Mouse (Mus musculus): ENCODE measurements at regions not wholly inside any gene's neighbourhood (a gene's known extent, or its start where the extent isn't known, plus 50 kb on each side); places are given as distances from the start of the nearest gene placed in this dataset.

GRCm38 (mm10) chr16:51758361-51759227, 272.4 kb upstream of the Cblb start:
- H3K27me3 ChIP-seq (ENCODE audit: control insufficient read depth, insufficient read depth, low read length): no peaks in the 10 kb centered on the region
- no peak for DNase-seq
- TF ChIP-seq CTCF (IDR thresholded peaks at IDR 0.05; ENCODE audit: borderline replicate concordance, insufficient read depth, low read depth, low read length) (no peak), POLR2A (IDR thresholded peaks at IDR 0.05; ENCODE audit: borderline replicate concordance, insufficient read depth, low read length) (no peak)
- no peaks in the 10 kb centered on the region for H3K4me1 ChIP-seq (ENCODE audit: control insufficient read depth, insufficient read depth, low read length)
- WGBS: 61% methylated on average over 9 of the region's 9 CpGs
- H3K4me3 ChIP-seq (replicated peaks; ENCODE audit: insufficient read depth, low read depth, low read length): no peak overlapping the region
- H3K27ac ChIP-seq (ENCODE audit: insufficient read depth, low read length): no peak overlapping the region

- 55% methylated on average over 4 of the region's 4 CpGs for WGBS
- TF ChIP-seq CTCF (IDR thresholded peaks at IDR 0.05; ENCODE audit: borderline replicate concordance, insufficient read depth, low read depth, low read length): no peak
- no peak for TF ChIP-seq POLR2A (IDR thresholded peaks at IDR 0.05; ENCODE audit: borderline replicate concordance, insufficient read depth, low read length)
- DNase-seq: no peak
- H3K27ac ChIP-seq (ENCODE audit: insufficient read depth, low read length): no peak overlapping the region
- no peaks in the 10 kb centered on the region for H3K4me1 ChIP-seq (ENCODE audit: control insufficient read depth, insufficient read depth, low read length)
- no peaks in the 10 kb centered on the region for H3K27me3 ChIP-seq (ENCODE audit: control insufficient read depth, insufficient read depth, low read length)
- no peak overlapping the region for H3K4me3 ChIP-seq (replicated peaks; ENCODE audit: insufficient read depth, low read depth, low read length)
These were observed 271.8 kb upstream of the Cblb start for GRCm38 (mm10) chr16:51759228-51759647.

- no peak overlapping the region for H3K4me3 ChIP-seq (replicated peaks; ENCODE audit: insufficient read depth, low read depth, low read length)
- TF ChIP-seq POLR2A (IDR thresholded peaks at IDR 0.05; ENCODE audit: borderline replicate concordance, insufficient read depth, low read length) (no peak), CTCF (IDR thresholded peaks at IDR 0.05; ENCODE audit: borderline replicate concordance, insufficient read depth, low read depth, low read length) (no peak)
- WGBS: 77% methylated on average over 3 of the region's 3 CpGs
- DNase-seq: no peak
- no peaks in the 10 kb centered on the region for H3K27me3 ChIP-seq (ENCODE audit: control insufficient read depth, insufficient read depth, low read length)
- no peak overlapping the region for H3K27ac ChIP-seq (ENCODE audit: insufficient read depth, low read length)
- no peaks in the 10 kb centered on the region for H3K4me1 ChIP-seq (ENCODE audit: control insufficient read depth, insufficient read depth, low read length)
These were observed 263.5 kb upstream of the Cblb start for GRCm38 (mm10) chr16:51767556-51767955.

- WGBS: 89% methylated on average over 2 of the region's 2 CpGs
- DNase-seq: no peak
- Histone ChIP-seq H3K4me1 (ENCODE audit: control insufficient read depth, insufficient read depth, low read length) (no peaks in the 10 kb centered on the region), H3K27me3 (ENCODE audit: control insufficient read depth, insufficient read depth, low read length) (no peaks in the 10 kb centered on the region), H3K27ac (ENCODE audit: insufficient read depth, low read length) (no peak overlapping the region), H3K4me3 (replicated peaks; ENCODE audit: insufficient read depth, low read depth, low read length) (no peak overlapping the region)
- TF ChIP-seq POLR2A (IDR thresholded peaks at IDR 0.05; ENCODE audit: borderline replicate concordance, insufficient read depth, low read length) (no peak), CTCF (IDR thresholded peaks at IDR 0.05; ENCODE audit: borderline replicate concordance, insufficient read depth, low read depth, low read length) (no peak)
These were observed 252.1 kb upstream of the Cblb start for GRCm38 (mm10) chr16:51778920-51779319.

GRCm38 (mm10) chr16:51795003-51795402, 236.0 kb upstream of the Cblb start:
- H3K4me1 ChIP-seq (ENCODE audit: control insufficient read depth, insufficient read depth, low read length): no peaks in the 10 kb centered on the region
- TF ChIP-seq POLR2A (IDR thresholded peaks at IDR 0.05; ENCODE audit: borderline replicate concordance, insufficient read depth, low read length): no peak
- TF ChIP-seq CTCF (IDR thresholded peaks at IDR 0.05; ENCODE audit: borderline replicate concordance, insufficient read depth, low read depth, low read length): no peak
- 83% methylated on average over 3 of the region's 3 CpGs for WGBS
- DNase-seq: no peak
- H3K27me3 ChIP-seq (ENCODE audit: control insufficient read depth, insufficient read depth, low read length): no peaks in the 10 kb centered on the region
- H3K4me3 ChIP-seq (replicated peaks; ENCODE audit: insufficient read depth, low read depth, low read length): no peak overlapping the region
- no peak overlapping the region for H3K27ac ChIP-seq (ENCODE audit: insufficient read depth, low read length)

GRCm38 (mm10) chr16:51807323-51807722, 223.7 kb upstream of the Cblb start:
- Histone ChIP-seq H3K27ac (ENCODE audit: insufficient read depth, low read length) (no peak overlapping the region), H3K4me1 (ENCODE audit: control insufficient read depth, insufficient read depth, low read length) (no peaks in the 10 kb centered on the region), H3K27me3 (ENCODE audit: control insufficient read depth, insufficient read depth, low read length) (no peaks in the 10 kb centered on the region), H3K4me3 (replicated peaks; ENCODE audit: insufficient read depth, low read depth, low read length) (no peak overlapping the region)
- no peak for DNase-seq
- TF ChIP-seq CTCF (IDR thresholded peaks at IDR 0.05; ENCODE audit: borderline replicate concordance, insufficient read depth, low read depth, low read length) (no peak), POLR2A (IDR thresholded peaks at IDR 0.05; ENCODE audit: borderline replicate concordance, insufficient read depth, low read length) (no peak)
- WGBS: 93% methylated on average over 6 of the region's 6 CpGs

GRCm38 (mm10) chr16:51809120-51809519, 221.9 kb upstream of the Cblb start:
- Histone ChIP-seq H3K4me3 (replicated peaks; ENCODE audit: insufficient read depth, low read depth, low read length) (no peak overlapping the region), H3K4me1 (ENCODE audit: control insufficient read depth, insufficient read depth, low read length) (no peaks in the 10 kb centered on the region), H3K27ac (ENCODE audit: insufficient read depth, low read length) (no peak overlapping the region), H3K27me3 (ENCODE audit: control insufficient read depth, insufficient read depth, low read length) (no peaks in the 10 kb centered on the region)
- TF ChIP-seq CTCF (IDR thresholded peaks at IDR 0.05; ENCODE audit: borderline replicate concordance, insufficient read depth, low read depth, low read length): no peak
- TF ChIP-seq POLR2A (IDR thresholded peaks at IDR 0.05; ENCODE audit: borderline replicate concordance, insufficient read depth, low read length): no peak
- DNase-seq: no peak
- WGBS: 72% methylated on average over 2 of the region's 2 CpGs

GRCm38 (mm10) chr16:51811073-51811472, 220.0 kb upstream of the Cblb start:
- TF ChIP-seq POLR2A (IDR thresholded peaks at IDR 0.05; ENCODE audit: borderline replicate concordance, insufficient read depth, low read length) (no peak), CTCF (IDR thresholded peaks at IDR 0.05; ENCODE audit: borderline replicate concordance, insufficient read depth, low read depth, low read length) (no peak)
- H3K4me1 ChIP-seq (ENCODE audit: control insufficient read depth, insufficient read depth, low read length): no peaks in the 10 kb centered on the region
- H3K27ac ChIP-seq (ENCODE audit: insufficient read depth, low read length): no peak overlapping the region
- H3K27me3 ChIP-seq (ENCODE audit: control insufficient read depth, insufficient read depth, low read length): no peaks in the 10 kb centered on the region
- DNase-seq: no peak
- WGBS: 98% methylated on average over 1 of the region's 1 CpGs
- no peak overlapping the region for H3K4me3 ChIP-seq (replicated peaks; ENCODE audit: insufficient read depth, low read depth, low read length)

Data from cerebellum, adult 2 months (tissue).